Mouse (Mus musculus) liver, embryonic 14.5 days (tissue): ENCODE data around the gene Mdm2. TPM values are rescaled to one million over a fixed set of nuclear protein-coding genes. Genes with fewer than 3 reads are reported as not detected.

Source experiments
- ATAC-seq: fragments of 200-750 bp; cut with Nextera tagmentation; 2 replicates; pipeline ENCODE4 v1.8.0; 2017; ENCODE audit warnings: moderate number of reproducible peaks, mild to moderate bottlenecking, moderate library complexity; ENCODE audit not compliant: insufficient read depth
- DNase-seq, 3 experiments: peaks; one replicate each; pipeline ENCODE4 v3.0.0-alpha.2; 2012 to 2013; ENCODE audit warnings: low read depth in 3 of 3, low spot score in 3 of 3
- H3K27ac ChIP-seq: fragments of 300-500 bp; sonication (generic); 2 replicates; pipeline ENCODE4 v1.5.1; 2014; ENCODE audit warnings: moderate library complexity, mild to moderate bottlenecking, control low read depth, inconsistent platforms
- H3K27me3 ChIP-seq: fragments of 300-500 bp; sonication (generic); 2 replicates; pipeline ENCODE4 v1.6.1; 2014; ENCODE audit warnings: mild to moderate bottlenecking, low read length, moderate library complexity; ENCODE audit not compliant: control insufficient read depth, insufficient read depth
- H3K36me3 ChIP-seq: fragments of 300-500 bp; sonication (generic); replicated peaks from 2 replicates; pipeline ENCODE4 v1.6.1; 2014; ENCODE audit warnings: low read depth; ENCODE audit not compliant: control insufficient read depth, insufficient read depth
- H3K4me1 ChIP-seq, 2 experiments: fragments of 200-500 bp in 1 of 2; fragments of 300-500 bp in 1 of 2; sonication (generic) in 1 of 2; replicated peaks; 2 replicates each; pipeline ENCODE4 v1.6.1; 2012 to 2014; ENCODE audit warnings: antibody characterized with exemption in 1 of 2, inconsistent platforms in 1 of 2, low read length in 1 of 2; ENCODE audit not compliant: control insufficient read depth in 2 of 2, insufficient read depth in 2 of 2
- H3K4me2 ChIP-seq: fragments of 300-500 bp; sonication (generic); 2 replicates; pipeline ENCODE4 v1.6.1; 2014; ENCODE audit warnings: low read depth, mild to moderate bottlenecking, control low read depth, moderate library complexity
- H3K4me3 ChIP-seq, 2 experiments: fragments of 200-500 bp in 1 of 2; fragments of 300-500 bp in 1 of 2; sonication (generic) in 1 of 2; 2 replicates each; pipeline ENCODE4 v1.5.1; 2012 to 2014; ENCODE audit warnings: low read depth in 2 of 2, low read length in 2 of 2, mild to moderate bottlenecking in 2 of 2, control low read depth in 1 of 2, inconsistent platforms in 1 of 2, moderate library complexity in 1 of 2; ENCODE audit not compliant: insufficient read depth in 1 of 2
- H3K9ac ChIP-seq: fragments of 300-500 bp; sonication (generic); replicated peaks from 2 replicates; pipeline ENCODE4 v1.6.1; 2014; ENCODE audit warnings: mild to moderate bottlenecking, control low read depth, moderate library complexity
- H3K9me3 ChIP-seq: fragments of 300-500 bp; sonication (generic); 2 replicates; pipeline ENCODE4 v1.6.1; 2016; ENCODE audit warnings: low read length, mixed read lengths; ENCODE audit not compliant: control insufficient read depth
- CTCF ChIP-seq: IDR thresholded peaks from 2 replicates; pipeline ENCODE4 v1.5.1; 2016; ENCODE audit warnings: antibody characterized with exemption, low read depth, control low read depth
- EP300 ChIP-seq: IDR thresholded peaks from 2 replicates; pipeline ENCODE4 v1.6.1; 2016; ENCODE audit warnings: antibody characterized with exemption, low read depth
- WGBS: fragments of 180-500 bp; shearing (Covaris S2); extraction: QIAGEN DNeasy Blood & Tissue Kit; methylation state at CpG from one replicate; pipeline ENCODE4 v1.1.7; 2014; ENCODE audit not compliant: insufficient replicate concordance; 5-methylcytosine and 5-hydroxymethylcytosine counted together
- polyA plus RNA-seq, 2 experiments: library from polyadenylated mRNA; depleted of rRNA in 1 of 2; stranded (reverse) in 1 of 2; unstranded in 1 of 2; fragments of >200 nt; fragmentation: Nextera tagmentation in 1 of 2; extraction: Ambion mirVana in 1 of 2; gene quantifications; 2 replicates each; pipeline versions ENCODE4 v1.2.1 to v1.2.3; 2012 to 2014

The Mdm2 gene
- polyA plus RNA-seq, 2 experiments, result 12.8 to 20.0 TPM

- Histone ChIP-seq H3K4me1 (no peaks in the 10 kb centered on the region; a peak in 1 of 4 replicates), H3K4me2 (no peak overlapping the region), H3K9ac (no peak overlapping the region), H3K27me3 (no peaks in the 10 kb centered on the region), H3K27ac (no peak overlapping the region), H3K9me3 (no peaks in the 10 kb centered on the region), H3K4me3 (no peak overlapping the region), H3K36me3 (no peaks in the 10 kb centered on the region)
- 73% methylated on average over 3 of the region's 3 CpGs for WGBS
- no peak for DNase-seq
- ATAC-seq, result no peak
- no peak for TF ChIP-seq EP300
- TF ChIP-seq CTCF, result no peak
These were observed 40.5 kb downstream of the Mdm2 start for GRCm38 (mm10) chr10:117670092-117670491.

GRCm38 (mm10) chr10:117669449-117670090, 41.0 kb downstream of the Mdm2 start:
- H3K9me3 ChIP-seq, result no peaks in the 10 kb centered on the region
- ATAC-seq, result no peak
- no peaks in the 10 kb centered on the region for H3K36me3 ChIP-seq
- H3K4me3 ChIP-seq, result no peak overlapping the region
- H3K27me3 ChIP-seq, result no peaks in the 10 kb centered on the region
- no peaks in the 10 kb centered on the region; a peak in 1 of 4 replicates for H3K4me1 ChIP-seq
- WGBS, result 64% methylated on average over 10 of the region's 10 CpGs
- no peak overlapping the region for H3K27ac ChIP-seq
- no peak overlapping the region for H3K9ac ChIP-seq
- DNase-seq, result no peak
- no peak overlapping the region for H3K4me2 ChIP-seq
- no peak for TF ChIP-seq CTCF
- TF ChIP-seq EP300, result no peak

GRCm38 (mm10) chr10:117668546-117669300, 41.8 kb downstream of the Mdm2 start:
- Histone ChIP-seq H3K9ac (no peak overlapping the region), H3K27ac (no peak overlapping the region), H3K36me3 (no peaks in the 10 kb centered on the region), H3K4me1 (no peaks in the 10 kb centered on the region; a peak in 1 of 4 replicates), H3K27me3 (no peaks in the 10 kb centered on the region), H3K9me3 (no peaks in the 10 kb centered on the region), H3K4me2 (no peak overlapping the region), H3K4me3 (no peak overlapping the region)
- DNase-seq (no peak), ATAC-seq (no peak)
- TF ChIP-seq CTCF, result no peak
- TF ChIP-seq EP300, result no peak
- 63% methylated on average over 10 of the region's 10 CpGs for WGBS

- Histone ChIP-seq H3K27me3 (no peaks in the 10 kb centered on the region), H3K4me1 (peaks cover 0 to 4% of the 10 kb centered on the region in 2 experiments; a peak in 1 of 4 replicates), H3K4me2 (no peak overlapping the region), H3K4me3 (no peak overlapping the region), H3K9ac (no peak overlapping the region), H3K36me3 (no peaks in the 10 kb centered on the region), H3K27ac (no peak overlapping the region), H3K9me3 (no peaks in the 10 kb centered on the region)
- 82% methylated on average over 28 of the region's 28 CpGs for WGBS
- DNase-seq (no peak), ATAC-seq (no peak)
- no peak for TF ChIP-seq CTCF
- no peak for TF ChIP-seq EP300
These were observed 42.7 kb downstream of the Mdm2 start for GRCm38 (mm10) chr10:117667663-117668507.
